14 mouse cellular contexts compared by ENCODE assay signal in the genomic region with DNA sequence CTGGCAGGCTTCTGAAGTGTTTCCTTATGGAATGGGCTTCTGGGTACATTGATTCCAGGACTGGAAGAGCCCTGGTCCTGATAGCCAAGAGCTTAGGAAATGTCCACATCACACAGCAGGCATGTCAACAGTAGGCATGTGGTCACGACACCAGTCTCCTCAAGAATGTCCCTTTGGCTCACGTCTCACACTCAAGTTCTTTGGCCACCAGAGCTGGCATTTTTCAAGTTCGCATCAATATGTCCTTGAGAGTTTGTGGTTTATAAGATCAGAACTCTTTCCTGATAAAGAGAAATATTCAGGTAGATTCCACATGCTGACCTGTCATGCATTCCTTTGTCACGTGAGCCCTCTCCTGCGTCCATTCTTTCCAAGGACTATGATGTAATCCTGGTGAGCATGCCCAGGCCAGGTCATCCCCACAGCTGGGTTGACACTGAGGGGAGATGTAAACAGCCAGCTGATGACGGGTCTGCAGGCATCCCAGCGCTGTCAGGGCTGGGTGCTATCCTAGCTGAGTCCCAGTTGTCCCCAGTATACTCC. TPM values are rescaled to one million over a fixed set of nuclear protein-coding genes. Genes with fewer than 3 reads are reported as not detected.
A peak's percentile ranks its signal among the peaks of the same experiment; 100 is the strongest.
DNase-seq lines count a peak whose midpoint lies in the region; ATAC-seq lines count a peak whose summit lies in the region.
"Had no signal": no experiment of that assay in that cellular context is flagged by ENCODE, and none has a peak within 500 bp of the region (broad histone marks: within the 10 kb centered on the region; RNA-seq: fewer than 3 reads in every experiment).

No protein-coding gene starts in this region.

- H3K27ac ChIP-seq in forebrain, embryonic 13.5 days: peak overlapping the region; percentile 57; the same call in 1 of the 2 replicates
- no peak overlapping the region for H3K27ac ChIP-seq in forebrain, embryonic 11.5 days (ENCODE audit: low read depth, low read length)
- H3K27ac ChIP-seq in liver, embryonic 12.5 days: no peak overlapping the region
- peak overlapping the region; percentile 76 for H3K27ac ChIP-seq in limb, embryonic 15.5 days
- H3K27ac ChIP-seq: heart, embryonic 15.5 days had no signal

- H3K36me3 ChIP-seq in forebrain, embryonic 13.5 days (ENCODE audit: poor library complexity, severe bottlenecking): no peaks in the 10 kb centered on the region
- no peaks in the 10 kb centered on the region for H3K36me3 ChIP-seq in forebrain, embryonic 11.5 days (ENCODE audit: control insufficient read depth, insufficient read depth, low read length)
- peaks cover 18% of the 10 kb centered on the region for H3K36me3 ChIP-seq in liver, embryonic 12.5 days
- no peaks in the 10 kb centered on the region; the same call in 1 of the 2 replicates for H3K36me3 ChIP-seq in limb, embryonic 15.5 days
- H3K36me3 ChIP-seq: heart, embryonic 15.5 days had no signal

- H3K27me3 ChIP-seq in forebrain, embryonic 13.5 days: no peaks in the 10 kb centered on the region
- no peaks in the 10 kb centered on the region for H3K27me3 ChIP-seq in forebrain, embryonic 11.5 days (ENCODE audit: control insufficient read depth, insufficient read depth, low read length)
- no peaks in the 10 kb centered on the region for H3K27me3 ChIP-seq in liver, embryonic 12.5 days (replicated peaks)
- no peaks in the 10 kb centered on the region for H3K27me3 ChIP-seq in limb, embryonic 15.5 days
- H3K27me3 ChIP-seq: heart, embryonic 15.5 days had no signal

- DNase-seq in forebrain, embryonic 11.5 days (ENCODE audit: low spot score): no peak
- no peak for DNase-seq in liver
- peak; percentile 59 to 82 for DNase-seq in lung, postnatal 4 days
- DNase-seq in left cerebral cortex, adult 9 months (ENCODE audit: low spot score in 2 of 2): no peak
- no peak for DNase-seq in thymus, postnatal 14 days
- DNase-seq: cerebellum, postnatal 25 days; gastrocnemius, postnatal 10 days; kidney, postnatal 10 days; spleen, adult 18-20 months; thymus, adult 18-20 months had no signal

- ATAC-seq in forebrain, embryonic 13.5 days: no peak
- ATAC-seq in forebrain, embryonic 11.5 days (replicated peaks; ENCODE audit: low FRiP score): no peak
- ATAC-seq in liver, embryonic 12.5 days: peak; percentile 28; the same call in 1 of the 2 replicates
- ATAC-seq in limb, embryonic 15.5 days (ENCODE audit: insufficient number of reproducible peaks, low FRiP score, low TSS enrichment, low read depth): 0 out of 2 replicates have a peak, but pooled peaks have one; percentile 17

- no peak overlapping the region for H3K9ac ChIP-seq in forebrain, embryonic 13.5 days
- no peak overlapping the region for H3K9ac ChIP-seq in forebrain, embryonic 11.5 days (ENCODE audit: low read length)
- no peak overlapping the region for H3K9ac ChIP-seq in liver, embryonic 12.5 days
- no peak overlapping the region for H3K9ac ChIP-seq in limb, embryonic 15.5 days
- H3K9ac ChIP-seq: heart, embryonic 15.5 days had no signal

- H3K4me3 ChIP-seq in forebrain, embryonic 13.5 days: no peak overlapping the region
- no peak overlapping the region for H3K4me3 ChIP-seq in forebrain, embryonic 11.5 days (ENCODE audit: low read depth, low read length)
- no peak overlapping the region for H3K4me3 ChIP-seq in liver, embryonic 12.5 days
- no peak overlapping the region for H3K4me3 ChIP-seq in limb, embryonic 15.5 days
- H3K4me3 ChIP-seq: heart, embryonic 15.5 days had no signal

- H3K4me2 ChIP-seq in forebrain, embryonic 13.5 days: no peak overlapping the region
- no peak overlapping the region for H3K4me2 ChIP-seq in forebrain, embryonic 11.5 days (ENCODE audit: low read depth, low read length, severe bottlenecking)
- no peak overlapping the region for H3K4me2 ChIP-seq in liver, embryonic 12.5 days
- no peak overlapping the region for H3K4me2 ChIP-seq in limb, embryonic 15.5 days
- H3K4me2 ChIP-seq: heart, embryonic 15.5 days had no signal

- no peaks in the 10 kb centered on the region for H3K9me3 ChIP-seq in forebrain, embryonic 13.5 days (replicated peaks)
- no peaks in the 10 kb centered on the region for H3K9me3 ChIP-seq in forebrain, embryonic 11.5 days (ENCODE audit: control insufficient read depth, low read length)
- H3K9me3 ChIP-seq in liver, embryonic 12.5 days (replicated peaks): no peaks in the 10 kb centered on the region
- no peaks in the 10 kb centered on the region for H3K9me3 ChIP-seq in limb, embryonic 15.5 days
- H3K9me3 ChIP-seq: heart, embryonic 15.5 days had no signal

- H3K4me1 ChIP-seq in forebrain, embryonic 13.5 days: peaks cover 11% of the 10 kb centered on the region; the same call in 1 of the 2 replicates
- H3K4me1 ChIP-seq in forebrain, embryonic 11.5 days (replicated peaks; ENCODE audit: control insufficient read depth, insufficient read depth, low read length): no peaks in the 10 kb centered on the region
- H3K4me1 ChIP-seq in liver, embryonic 12.5 days: no peaks in the 10 kb centered on the region
- H3K4me1 ChIP-seq in limb, embryonic 15.5 days: peaks cover 44% of the 10 kb centered on the region

- WGBS in forebrain, embryonic 13.5 days: 86% methylated on average over 7 of the region's 7 CpGs
- 92% methylated on average over 7 of the region's 7 CpGs for WGBS in forebrain, embryonic 11.5 days
- 71% methylated on average over 7 of the region's 7 CpGs for WGBS in liver, embryonic 12.5 days (ENCODE audit: insufficient replicate concordance)
- 77% methylated on average over 7 of the region's 7 CpGs for WGBS in limb, embryonic 15.5 days

RNA-seq across cellular contexts. Expression of a gene that starts 40.3 kb away (rescaled TPM):
- 7.1 and 8.7 TPM in 2 replicates for polyA plus RNA-seq in forebrain, embryonic 13.5 days (2015; fragmentation: Nextera tagmentation; extraction: Ambion mirVana)
- 26.8 and 27.6 TPM in 2 replicates for polyA plus RNA-seq in forebrain, embryonic 11.5 days (2014; fragmentation: Nextera tagmentation; extraction: Ambion mirVana)
- 10.4 and 10.5 TPM in 2 replicates for polyA plus RNA-seq in liver, embryonic 12.5 days (2016; fragmentation: Nextera tagmentation; extraction: Ambion mirVana)
- 39.0 and 47.0 TPM in 2 replicates for polyA plus RNA-seq in limb, embryonic 15.5 days (2015; fragmentation: Nextera tagmentation; extraction: Ambion mirVana)

RNA-seq across cellular contexts. Expression of a gene that starts 47.3 kb away (rescaled TPM):
- 17.7 and 21.6 TPM in 2 replicates for polyA plus RNA-seq in forebrain, embryonic 13.5 days (2015; fragmentation: Nextera tagmentation; extraction: Ambion mirVana)
- 32.5 and 34.9 TPM in 2 replicates for polyA plus RNA-seq in forebrain, embryonic 11.5 days (2014; fragmentation: Nextera tagmentation; extraction: Ambion mirVana)
- 28.8 and 29.0 TPM in 2 replicates for polyA plus RNA-seq in liver, embryonic 12.5 days (2016; fragmentation: Nextera tagmentation; extraction: Ambion mirVana)
- 19.1 and 21.3 TPM in 2 replicates for polyA plus RNA-seq in limb, embryonic 15.5 days (2015; fragmentation: Nextera tagmentation; extraction: Ambion mirVana)

Comparison
In these comparisons a context has a peak if more than half of its experiments do, and no peak if none do; other contexts are left out.
1. H3K27ac ChIP-seq: peak in forebrain, embryonic 13.5 days (single experiment) and limb, embryonic 15.5 days (single experiment); none in forebrain, embryonic 11.5 days (single experiment) and liver, embryonic 12.5 days (single experiment).
2. ATAC-seq: peak in liver, embryonic 12.5 days (single experiment) and limb, embryonic 15.5 days (single experiment); none in forebrain, embryonic 13.5 days (single experiment) and forebrain, embryonic 11.5 days (single experiment).
3. DNase-seq: peak in lung, postnatal 4 days (2 of 2); none in forebrain, embryonic 11.5 days (single experiment), liver (single experiment), left cerebral cortex, adult 9 months (0 of 2) and thymus, postnatal 14 days (single experiment).